In the genomic region with DNA sequence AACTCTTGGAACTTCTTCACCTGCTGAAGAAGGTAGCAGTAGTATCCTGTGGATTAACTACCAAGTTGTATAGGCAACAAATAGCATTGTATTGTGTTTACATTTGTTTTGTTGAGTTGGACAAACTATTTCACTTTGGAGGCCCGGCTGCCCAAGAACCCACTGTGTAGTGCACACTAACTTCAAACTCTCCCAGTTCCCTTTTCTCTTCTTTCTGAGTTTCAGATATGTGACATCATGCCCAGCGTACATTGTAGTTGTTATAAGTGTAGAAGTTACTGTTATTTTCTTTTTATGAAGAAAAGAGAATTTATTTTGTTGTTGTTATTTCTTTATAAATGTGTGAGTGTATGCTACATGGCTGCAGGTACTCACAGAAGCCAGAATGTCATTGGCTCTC, we compare ENCODE assay signal across 17 mouse cellular contexts.
"Had no signal": no experiment of that assay in that cellular context is flagged by ENCODE, and none has a peak within 500 bp of the region (broad histone marks: within the 10 kb centered on the region; RNA-seq: fewer than 3 reads in every experiment).

No protein-coding gene starts in this region.

- H3K27ac ChIP-seq: neural tube, embryonic 12.5 days; neural tube, embryonic 13.5 days; neural tube, embryonic 15.5 days; stomach, embryonic 15.5 days; stomach, postnatal 0 days had no signal

- DNase-seq: retina, postnatal 1 day; right cerebral cortex, adult 18-20 months; right cerebral cortex, postnatal 14 days; right cerebral cortex, postnatal 25 days; right cerebral cortex, postnatal 4 days; spleen, adult 18-20 months; thymus, adult 18-20 months; thymus, adult 2 months; thymus, postnatal 14 days; thymus, postnatal 25 days; thymus, postnatal 36 days; thymus, postnatal 4 days had no signal

- H3K4me2 ChIP-seq: neural tube, embryonic 12.5 days; neural tube, embryonic 13.5 days; neural tube, embryonic 15.5 days; stomach, embryonic 15.5 days had no signal

- H3K4me1 ChIP-seq: neural tube, embryonic 15.5 days; stomach, embryonic 15.5 days had no signal

- H3K27me3 ChIP-seq: neural tube, embryonic 12.5 days; neural tube, embryonic 13.5 days; neural tube, embryonic 15.5 days; stomach, embryonic 15.5 days had no signal

- H3K36me3 ChIP-seq: neural tube, embryonic 12.5 days; neural tube, embryonic 13.5 days; neural tube, embryonic 15.5 days; stomach, embryonic 15.5 days had no signal

- H3K9ac ChIP-seq: neural tube, embryonic 12.5 days; neural tube, embryonic 13.5 days; neural tube, embryonic 15.5 days; stomach, embryonic 15.5 days had no signal

- H3K4me3 ChIP-seq: neural tube, embryonic 12.5 days; neural tube, embryonic 13.5 days; neural tube, embryonic 15.5 days; stomach, embryonic 15.5 days had no signal

- H3K9me3 ChIP-seq: neural tube, embryonic 12.5 days; neural tube, embryonic 13.5 days; neural tube, embryonic 15.5 days; stomach, embryonic 15.5 days had no signal
